ENCODE assay signal across 19 mouse cellular contexts in the genomic region with DNA sequence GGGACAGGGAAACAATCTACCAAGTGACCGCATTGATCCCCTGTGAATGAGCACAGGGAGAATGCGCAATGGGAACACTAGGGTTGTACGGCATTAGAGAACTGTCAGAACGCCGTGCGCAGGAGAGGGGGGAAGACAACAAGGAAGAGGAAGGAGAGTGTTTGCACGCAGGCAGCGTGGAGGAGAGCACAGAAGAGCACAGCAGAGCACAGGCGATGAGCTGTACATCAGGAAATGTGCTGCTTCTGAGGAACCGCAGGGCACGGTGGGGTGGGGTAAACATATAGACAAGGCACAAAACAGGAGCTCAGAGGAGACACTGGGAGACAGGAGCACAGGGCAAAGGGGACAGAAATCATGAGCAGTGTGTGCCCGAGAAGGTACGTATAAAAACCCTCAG. TPM values are rescaled to one million over a fixed set of nuclear protein-coding genes. Genes with fewer than 3 reads are reported as not detected.
DNase-seq lines count a peak whose midpoint lies in the region; ATAC-seq and TF ChIP-seq lines count a peak whose summit lies in the region.
"Had no signal": no experiment of that assay in that cellular context is flagged by ENCODE, and none has a peak within 500 bp of the region (broad histone marks: within the 10 kb centered on the region; RNA-seq: fewer than 3 reads in every experiment).

No protein-coding gene starts in this region.

- no peak overlapping the region for H3K9ac ChIP-seq in liver, embryonic 16.5 days (ENCODE audit: low read depth, low read length)
- no peak overlapping the region for H3K9ac ChIP-seq in forebrain, embryonic 14.5 days (ENCODE audit: low read length)
- H3K9ac ChIP-seq: limb, embryonic 12.5 days; midbrain, embryonic 15.5 days had no signal

- TF ChIP-seq POLR2A in spleen, adult 2 months (IDR thresholded peaks at IDR 0.05; ENCODE audit: low read depth, low read length), result no peak

- H3K27ac ChIP-seq in spleen, adult 2 months (ENCODE audit: insufficient read depth, low read length), result peak overlapping the region; percentile 63
- H3K27ac ChIP-seq in liver, embryonic 16.5 days (ENCODE audit: low read length), result no peak overlapping the region
- no peak overlapping the region for H3K27ac ChIP-seq in forebrain, embryonic 14.5 days (ENCODE audit: low read depth, low read length)
- H3K27ac ChIP-seq: left cerebral cortex, adult 2 months; limb, embryonic 12.5 days; midbrain, embryonic 15.5 days; stomach, postnatal 0 days had no signal

- 68% methylated on average over 13 of the region's 13 CpGs for WGBS in spleen, adult 2 months
- WGBS in liver, embryonic 16.5 days (ENCODE audit: insufficient replicate concordance), result 47% methylated on average over 13 of the region's 13 CpGs
- 86% methylated on average over 13 of the region's 13 CpGs for WGBS in forebrain, embryonic 14.5 days

- TF ChIP-seq CTCF in spleen, adult 2 months (IDR thresholded peaks at IDR 0.05; ENCODE audit: extremely low read depth, insufficient read depth, insufficient read length, insufficient replicate concordance), result no peak

- DNase-seq in spleen, adult 2 months (ENCODE audit: low read depth in 1 of 2, low spot score in 2 of 2), result peak in 1 of 2 experiments; percentile 7
- DNase-seq in spleen, postnatal 14 days (ENCODE audit: low spot score in 2 of 2), result no peak
- peak; percentile 14 for DNase-seq in c-Kit-positive CD71-negative TER-119-negative erythroid progenitor cells, embryonic 14.5 days (ENCODE audit: low read depth)
- peak; percentile 40 for DNase-seq in thymus, postnatal 4 days
- no peak for DNase-seq in forebrain, embryonic 14.5 days (ENCODE audit: low spot score)
- DNase-seq in left cerebral cortex, postnatal 36 days (ENCODE audit: low spot score in 2 of 2), result no peak
- DNase-seq: adrenal gland, postnatal 25 days; cerebellum, adult 9-10 months; heart, postnatal 4 days; kidney, adult 2 months; kidney, postnatal 14 days; lung, adult 18-20 months; lung, postnatal 4 days had no signal

- intact Hi-C loops in left cerebral cortex, postnatal 36 days (cut with DNase I), result no loop called here

- H3K27me3 ChIP-seq in spleen, adult 2 months (ENCODE audit: control insufficient read depth, insufficient read depth, low read length), result no peaks in the 10 kb centered on the region
- H3K27me3 ChIP-seq in liver, embryonic 16.5 days (ENCODE audit: control insufficient read depth, insufficient read depth, low read depth, low read length), result no peaks in the 10 kb centered on the region
- H3K27me3 ChIP-seq in forebrain, embryonic 14.5 days (replicated peaks; ENCODE audit: control insufficient read depth, insufficient read depth, low read length), result no peaks in the 10 kb centered on the region
- H3K27me3 ChIP-seq: limb, embryonic 12.5 days; midbrain, embryonic 15.5 days had no signal

- H3K9me3 ChIP-seq in liver, embryonic 16.5 days (replicated peaks; ENCODE audit: control insufficient read depth, low read length), result no peaks in the 10 kb centered on the region
- H3K9me3 ChIP-seq in forebrain, embryonic 14.5 days (replicated peaks; ENCODE audit: control insufficient read depth, low read length), result no peaks in the 10 kb centered on the region
- H3K9me3 ChIP-seq: G1E; limb, embryonic 12.5 days; midbrain, embryonic 15.5 days had no signal

- ATAC-seq in liver, embryonic 16.5 days (ENCODE audit: low read depth), result 0 out of 2 replicates have a peak, but pooled peaks have one; percentile 16
- no peak for ATAC-seq in forebrain, embryonic 14.5 days
- ATAC-seq: midbrain, embryonic 15.5 days had no signal

- no peak overlapping the region for H3K4me2 ChIP-seq in liver, embryonic 16.5 days (ENCODE audit: low read depth, low read length)
- H3K4me2 ChIP-seq in forebrain, embryonic 14.5 days (ENCODE audit: low read length), result no peak overlapping the region
- H3K4me2 ChIP-seq: limb, embryonic 12.5 days; midbrain, embryonic 15.5 days had no signal

- no peak overlapping the region; the same call in 1 of the 2 replicates for H3K4me3 ChIP-seq in spleen, adult 2 months (ENCODE audit: extremely low read depth, insufficient read depth, insufficient read length)
- H3K4me3 ChIP-seq in liver, embryonic 16.5 days (ENCODE audit: low read depth, low read length), result no peak overlapping the region
- H3K4me3 ChIP-seq in forebrain, embryonic 14.5 days (ENCODE audit: low read depth, low read length), result no peak overlapping the region
- H3K4me3 ChIP-seq: left cerebral cortex, adult 2 months; limb, embryonic 12.5 days; midbrain, embryonic 15.5 days had no signal

- peaks cover 6% of the 10 kb centered on the region; the same call in 1 of the 2 replicates for H3K4me1 ChIP-seq in spleen, adult 2 months (ENCODE audit: control insufficient read depth, insufficient read depth, insufficient read length)
- no peaks in the 10 kb centered on the region for H3K4me1 ChIP-seq in liver, embryonic 16.5 days (ENCODE audit: control insufficient read depth, low read depth, low read length)
- H3K4me1 ChIP-seq in forebrain, embryonic 14.5 days (ENCODE audit: control insufficient read depth, insufficient read depth, low read length), result peaks cover 8% of the 10 kb centered on the region

- H3K36me3 ChIP-seq in spleen, adult 2 months (ENCODE audit: control insufficient read depth, insufficient read depth, low read length), result no peaks in the 10 kb centered on the region; the same call in 1 of the 2 replicates
- H3K36me3 ChIP-seq in liver, embryonic 16.5 days (ENCODE audit: control insufficient read depth, insufficient read depth), result no peaks in the 10 kb centered on the region
- 0 out of 2 replicates have a peak, but pooled peaks cover 3% of the 10 kb centered on the region for H3K36me3 ChIP-seq in forebrain, embryonic 14.5 days (ENCODE audit: control insufficient read depth, insufficient read depth, low read length)
- H3K36me3 ChIP-seq: midbrain, embryonic 15.5 days had no signal

RNA-seq across cellular contexts. Expression of a gene that starts 31.8 kb away (rescaled TPM):
- polyA plus RNA-seq in spleen, adult 2 months (2012; rRNA removed), result 7.8 and 9.8 TPM in 2 replicates
- polyA plus RNA-seq in liver, embryonic 16.5 days (2015; fragmentation: Nextera tagmentation; extraction: Ambion mirVana), result 7.4 and 7.5 TPM in 2 replicates
- polyA plus RNA-seq in forebrain, embryonic 14.5 days (2014; fragmentation: Nextera tagmentation; extraction: Ambion mirVana), result 20.0 and 22.1 TPM in 2 replicates
- total RNA-seq in left cerebral cortex, postnatal 36 days (2021), result 10 to 100 TPM; 21.9 to 23.0 TPM

Comparison
In these comparisons a context has a peak if more than half of its experiments do, and no peak if none do; other contexts are left out.
1. DNase-seq: peak in c-Kit-positive CD71-negative TER-119-negative erythroid progenitor cells, embryonic 14.5 days (single experiment) and thymus, postnatal 4 days (single experiment); none in spleen, postnatal 14 days (0 of 2), forebrain, embryonic 14.5 days (single experiment) and left cerebral cortex, postnatal 36 days (0 of 2).